In the genomic region with DNA sequence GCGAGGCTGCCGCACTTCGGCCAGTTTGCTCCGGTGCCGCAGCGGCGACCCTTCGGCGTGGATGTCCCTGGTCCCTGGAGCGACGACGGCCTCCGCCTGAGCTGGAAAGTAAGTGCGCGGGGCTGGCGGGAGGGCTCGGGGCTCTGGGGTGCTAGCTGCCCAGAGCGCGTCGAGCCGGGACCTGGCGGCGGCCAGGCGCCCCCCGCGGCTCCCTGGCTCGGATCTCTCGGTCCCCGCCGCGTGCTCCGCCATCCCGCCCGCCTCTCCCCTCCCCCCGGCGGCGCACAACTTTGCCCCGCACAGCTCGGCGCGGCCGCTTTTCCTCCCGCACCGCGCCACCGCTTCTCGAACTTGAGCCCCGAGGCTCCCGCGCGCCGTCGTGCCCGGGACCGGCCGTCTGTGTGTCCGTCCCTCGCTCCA, we compare ENCODE assay signal across 8 mouse cellular contexts. TPM values are rescaled to one million over a fixed set of nuclear protein-coding genes. Genes with fewer than 3 reads are reported as not detected.
A peak's percentile ranks its signal among the peaks of the same experiment; 100 is the strongest.
DNase-seq lines count a peak whose midpoint lies in the region; ATAC-seq and TF ChIP-seq lines count a peak whose summit lies in the region.

No protein-coding gene starts in this region.

- peak; percentile 55 for ATAC-seq in heart, embryonic 14.5 days (ENCODE audit: insufficient number of reproducible peaks, insufficient read depth, low FRiP score, low read depth)
- peak; percentile 43 for ATAC-seq in forebrain, embryonic 16.5 days

- peak overlapping the region; percentile 66 for H3K4me2 ChIP-seq in heart, embryonic 14.5 days (ENCODE audit: low read length)
- peak overlapping the region; percentile 65 for H3K4me2 ChIP-seq in forebrain, embryonic 16.5 days (ENCODE audit: low read length)

- no peak for DNase-seq in heart, postnatal 25 days (ENCODE audit: low spot score)
- DNase-seq in brain, embryonic 14.5 days (ENCODE audit: low read depth) = peak; percentile 58
- no peak for DNase-seq in liver, adult 2 months (ENCODE audit: extremely low read depth, low read depth, low spot score)
- peak; percentile 54 for DNase-seq in ovary, postnatal 36 days (ENCODE audit: low spot score)
- DNase-seq in left cerebral cortex, postnatal 10 days (ENCODE audit: extremely low spot score in 1 of 2, low spot score in 2 of 2) = no peak

- 1% methylated on average over 34 of the region's 58 CpGs for WGBS in heart, embryonic 14.5 days
- under 1% methylated on average over 57 of the region's 58 CpGs for WGBS in forebrain, embryonic 16.5 days
- WGBS in liver, adult 2 months = under 1% methylated on average over 54 of the region's 58 CpGs

- peaks cover 2 to 18% of the 10 kb centered on the region in 2 experiments; a peak in 3 of 4 replicates for H3K4me1 ChIP-seq in heart, embryonic 14.5 days (ENCODE audit: control insufficient read depth in 2 of 2, insufficient read depth in 2 of 2, low read length in 2 of 2)
- peaks cover 15% of the 10 kb centered on the region for H3K4me1 ChIP-seq in forebrain, embryonic 16.5 days (replicated peaks; ENCODE audit: control insufficient read depth, insufficient read depth, low read length)
- H3K4me1 ChIP-seq in liver, adult 2 months (ENCODE audit: control insufficient read depth, insufficient read depth, low read length) = peaks cover 14% of the 10 kb centered on the region

- peak overlapping the region; percentile 82 for H3ac ChIP-seq in C2C12 (ENCODE audit: control insufficient read depth, insufficient read length, low read depth)

- peak overlapping the region; percentile 80 to 96 for H3K27ac ChIP-seq in heart, embryonic 14.5 days (replicated peaks in 1 of 2; ENCODE audit: control insufficient read depth in 1 of 2, insufficient read depth in 1 of 2, low read depth in 2 of 2, low read length in 2 of 2)
- peak overlapping the region; percentile 88 for H3K27ac ChIP-seq in forebrain, embryonic 16.5 days (ENCODE audit: low read length)
- H3K27ac ChIP-seq in liver, adult 2 months (replicated peaks; ENCODE audit: insufficient read depth, low read depth, low read length) = peak overlapping the region; percentile 73

- H3K9me3 ChIP-seq in heart, embryonic 14.5 days (ENCODE audit: control insufficient read depth, low read length) = no peaks in the 10 kb centered on the region
- H3K9me3 ChIP-seq in forebrain, embryonic 16.5 days (ENCODE audit: control insufficient read depth, low read length) = no peaks in the 10 kb centered on the region

- intact Hi-C loops in heart, postnatal 25 days (cut with DNase I) = loop anchor here (5.0 kb wide), 5 partner anchors 66 to 276 kb away; no protein-coding TSS in a partner anchor
- intact Hi-C loops in left cerebral cortex, postnatal 10 days (cut with DNase I) = loop anchor here (5.0 kb wide), 3 partner anchors 151 to 324 kb away; no protein-coding TSS in a partner anchor

- peaks cover 52% of the 10 kb centered on the region for H3K79me2 ChIP-seq in C2C12 (ENCODE audit: control insufficient read depth, insufficient read depth)
- peaks cover 16% of the 10 kb centered on the region; the same call in 1 of the 2 replicates for H3K79me2 ChIP-seq in liver, adult 2 months (ENCODE audit: control insufficient read depth, insufficient read depth, low read length)

- H3K36me3 ChIP-seq in heart, embryonic 14.5 days (ENCODE audit: control insufficient read depth, insufficient read depth, low read length) = no peaks in the 10 kb centered on the region
- peaks cover 4% of the 10 kb centered on the region for H3K36me3 ChIP-seq in C2C12 (ENCODE audit: control insufficient read depth, insufficient read depth)
- no peaks in the 10 kb centered on the region for H3K36me3 ChIP-seq in forebrain, embryonic 16.5 days (ENCODE audit: control insufficient read depth, insufficient read depth)
- H3K36me3 ChIP-seq in liver, adult 2 months (ENCODE audit: control insufficient read depth, insufficient read depth, low read length) = no peaks in the 10 kb centered on the region

- H3K9ac ChIP-seq in heart, embryonic 14.5 days (ENCODE audit: low read length) = peak overlapping the region; percentile 94
- H3K9ac ChIP-seq in forebrain, embryonic 16.5 days (replicated peaks; ENCODE audit: low read depth, low read length) = peak overlapping the region; percentile 76
- H3K9ac ChIP-seq in liver, adult 2 months (ENCODE audit: low read depth, low read length) = peak overlapping the region; percentile 96

- H3K79me3 ChIP-seq in C2C12 (ENCODE audit: low read depth) = peaks cover 46% of the 10 kb centered on the region

- peak overlapping the region; percentile 91 to 98 for H3K4me3 ChIP-seq in heart, embryonic 14.5 days (ENCODE audit: control insufficient read depth in 1 of 2, insufficient read depth in 1 of 2, low read depth in 1 of 2, low read length in 2 of 2)
- H3K4me3 ChIP-seq in C2C12 (ENCODE audit: insufficient read depth, poor library complexity, severe bottlenecking) = peak overlapping the region; percentile 79
- H3K4me3 ChIP-seq in forebrain, embryonic 16.5 days (replicated peaks; ENCODE audit: low read length) = peak overlapping the region; percentile 90
- peak overlapping the region; percentile 93 for H3K4me3 ChIP-seq in liver, adult 2 months (ENCODE audit: insufficient read depth, low read depth, low read length)

- no peak for TF ChIP-seq CTCF in C2C12 (IDR thresholded peaks at IDR 0.05; ENCODE audit: control insufficient read depth, insufficient read depth, insufficient read length)
- no peak for TF ChIP-seq CTCF in brain, embryonic 14.5 days (IDR thresholded peaks at IDR 0.05; ENCODE audit: borderline replicate concordance, extremely low read depth, insufficient read depth, insufficient read length)
- no peak for TF ChIP-seq CTCF in liver, adult 2 months (IDR thresholded peaks at IDR 0.05; ENCODE audit: low read depth, low read length)

- no peaks in the 10 kb centered on the region for H3K27me3 ChIP-seq in heart, embryonic 14.5 days (ENCODE audit: control insufficient read depth, insufficient read depth, low read length)
- H3K27me3 ChIP-seq in C2C12 (ENCODE audit: control insufficient read depth, insufficient read depth, insufficient read length) = no peaks in the 10 kb centered on the region
- no peaks in the 10 kb centered on the region for H3K27me3 ChIP-seq in forebrain, embryonic 16.5 days (replicated peaks; ENCODE audit: control insufficient read depth, insufficient read depth, low read length)
- no peaks in the 10 kb centered on the region for H3K27me3 ChIP-seq in liver, adult 2 months (ENCODE audit: control insufficient read depth, insufficient read depth, low read length)

- no peak for TF ChIP-seq POLR2A in brain, embryonic 14.5 days (IDR thresholded peaks at IDR 0.05; ENCODE audit: borderline replicate concordance, extremely low read depth, insufficient read depth, insufficient read length, poor library complexity, severe bottlenecking)
- TF ChIP-seq POLR2A in liver, adult 2 months (IDR thresholded peaks at IDR 0.05; ENCODE audit: extremely low read depth, insufficient read depth, low read length) = no peak

TF ChIP-seq in C2C12, 6 proteins besides CTCF, POLR2A, EP300 and RAD21:
- TF ChIP-seq MYOG (IDR thresholded peaks at IDR 0.05; ENCODE audit: control insufficient read depth, extremely low read depth, insufficient read length) (no peak), MAX (IDR thresholded peaks at IDR 0.05) (no peak), MYOD1 (IDR thresholded peaks at IDR 0.05; ENCODE audit: control insufficient read depth, insufficient read length, low read depth) (no peak), CEBPB (IDR thresholded peaks at IDR 0.05; ENCODE audit: low read depth) (no peak), USF1 (IDR thresholded peaks at IDR 0.05; ENCODE audit: low read depth) (no peak), FOSL1 (IDR thresholded peaks at IDR 0.05; ENCODE audit: insufficient read depth, low read length, poor library complexity, severe bottlenecking) (no peak)
TF ChIP-seq in C2C12: peak in this region for 0.

RNA-seq across cellular contexts. Expression of gene Pkp4, which starts 0.4 kb away (rescaled TPM):
- polyA plus RNA-seq in heart, embryonic 14.5 days (2014; fragmentation: Nextera tagmentation; extraction: Ambion mirVana) = 54.8 and 57.7 TPM in 2 replicates
- total RNA-seq in heart, postnatal 25 days (2021) = 100 to 1,000 TPM; 148 to 155 TPM
- polyA plus RNA-seq in C2C12 (2012; fragmentation: generic; extraction: Trizol) = 23.0 TPM
- 45.6 and 58.0 TPM in 2 replicates for polyA plus RNA-seq in brain, embryonic 14.5 days (2012; rRNA removed)
- 24.9 and 26.3 TPM in 2 replicates for polyA plus RNA-seq in forebrain, embryonic 16.5 days (2015; fragmentation: Nextera tagmentation; extraction: Ambion mirVana)
- 38.4 and 43.8 TPM in 2 replicates for total RNA-seq in liver, adult 2 months (2014; rRNA removed)
- polyA plus RNA-seq in liver, adult 2 months (2012; rRNA removed) = 42.7 and 53.3 TPM in 2 replicates
- 100 to 1,000 TPM; 208 to 229 TPM for total RNA-seq in left cerebral cortex, postnatal 10 days (2021)

RNA-seq across cellular contexts. Expression of gene Ccdc148, which starts 0.5 kb away (rescaled TPM):
- 0.61 and 1.1 TPM in 2 replicates for polyA plus RNA-seq in heart, embryonic 14.5 days (2014; fragmentation: Nextera tagmentation; extraction: Ambion mirVana)
- total RNA-seq in heart, postnatal 25 days (2021) = under 1 TPM; 0.64 to 0.83 TPM
- polyA plus RNA-seq in C2C12 (2012; fragmentation: generic; extraction: Trizol) = 0.02 TPM
- 1.9 and 2.5 TPM in 2 replicates for polyA plus RNA-seq in brain, embryonic 14.5 days (2012; rRNA removed)
- 4.6 and 5.8 TPM in 2 replicates for polyA plus RNA-seq in forebrain, embryonic 16.5 days (2015; fragmentation: Nextera tagmentation; extraction: Ambion mirVana)
- 0.74 and 0.92 TPM in 2 replicates for total RNA-seq in liver, adult 2 months (2014; rRNA removed)
- 0.05 and 0.06 TPM in 2 replicates for polyA plus RNA-seq in liver, adult 2 months (2012; rRNA removed)
- total RNA-seq in left cerebral cortex, postnatal 10 days (2021) = 10 to 100 TPM; 12.6 to 13.8 TPM

Comparison
In these comparisons a context has a peak if more than half of its experiments do, and no peak if none do; other contexts are left out.
1. DNase-seq: peak in brain, embryonic 14.5 days (single experiment) and ovary, postnatal 36 days (single experiment); none in heart, postnatal 25 days (single experiment), liver, adult 2 months (single experiment) and left cerebral cortex, postnatal 10 days (0 of 2).
2. Peak in every context shown above with its lines, with median percentiles within 50 percentile points of each other: H3K27ac ChIP-seq, H3K4me3 ChIP-seq and H3K9ac ChIP-seq.